Mouse (Mus musculus): ENCODE results near the gene Slc10a7.
"Not testable (repeated sequence)": the region's sequence is repeated elsewhere in the genome, so short reads cannot be mapped to it uniquely, and the experiment has no call there.

The Slc10a7 gene

GRCm38 (mm10) chr8:78667399-78667798 lies 158.3 kb downstream of the Slc10a7 start:
- DNase-seq (ENCODE audit: low spot score in 2 of 2), result no peak

- DNase-seq (ENCODE audit: low spot score in 2 of 2), result no peak
Observed at GRCm38 (mm10) chr8:78668206-78668605, 159.1 kb downstream of the Slc10a7 start.

- no peak for DNase-seq (ENCODE audit: low spot score in 2 of 2)
Observed at GRCm38 (mm10) chr8:78670241-78670640, 161.1 kb downstream of the Slc10a7 start.

GRCm38 (mm10) chr8:78678541-78679219 lies 169.5 kb downstream of the Slc10a7 start:
- DNase-seq (ENCODE audit: low spot score in 2 of 2), result no peak

- DNase-seq (ENCODE audit: low spot score in 2 of 2), result no peak
Observed at GRCm38 (mm10) chr8:78690795-78691194, 181.6 kb downstream of the Slc10a7 start.

- no peak for DNase-seq (ENCODE audit: low spot score in 2 of 2)
Observed at GRCm38 (mm10) chr8:78698331-78698741, 189.2 kb downstream of the Slc10a7 start.

- no peak for DNase-seq (ENCODE audit: low spot score in 2 of 2)
Observed at GRCm38 (mm10) chr8:78703068-78703820, 194.1 kb downstream of the Slc10a7 start.

GRCm38 (mm10) chr8:78705980-78706379 lies 196.8 kb downstream of the Slc10a7 start:
- DNase-seq (ENCODE audit: low spot score in 2 of 2), result no peak

- DNase-seq (ENCODE audit: low spot score in 2 of 2), result no peak
Observed at GRCm38 (mm10) chr8:78709948-78710644, 200.9 kb downstream of the Slc10a7 start.

GRCm38 (mm10) chr8:78710961-78711360 lies 201.8 kb downstream of the Slc10a7 start:
- DNase-seq (ENCODE audit: low spot score in 2 of 2), result no peak

GRCm38 (mm10) chr8:78714880-78715279 lies 205.7 kb downstream of the Slc10a7 start:
- DNase-seq (ENCODE audit: low spot score in 2 of 2), result no peak

- no peak for DNase-seq (ENCODE audit: low spot score in 2 of 2)
Observed at GRCm38 (mm10) chr8:78716546-78716945, 207.4 kb downstream of the Slc10a7 start.

GRCm38 (mm10) chr8:78717191-78717590 lies 208.0 kb downstream of the Slc10a7 start:
- DNase-seq (ENCODE audit: low spot score in 2 of 2), result not testable (repeated sequence)

- DNase-seq (ENCODE audit: low spot score in 2 of 2), result no peak
Observed at GRCm38 (mm10) chr8:78719279-78720040, 210.3 kb downstream of the Slc10a7 start.

GRCm38 (mm10) chr8:78720041-78720414 lies 210.9 kb downstream of the Slc10a7 start:
- DNase-seq (ENCODE audit: low spot score in 2 of 2), result no peak

- no peak for DNase-seq (ENCODE audit: low spot score in 2 of 2)
Observed at GRCm38 (mm10) chr8:78721576-78721975, 212.4 kb downstream of the Slc10a7 start.

GRCm38 (mm10) chr8:78722201-78722600 lies 213.1 kb downstream of the Slc10a7 start:
- no peak for DNase-seq (ENCODE audit: low spot score in 2 of 2)

- no peak for DNase-seq (ENCODE audit: low spot score in 2 of 2)
Observed at GRCm38 (mm10) chr8:78724832-78725231, 215.7 kb downstream of the Slc10a7 start.

GRCm38 (mm10) chr8:78728240-78728639 lies 219.1 kb downstream of the Slc10a7 start:
- no peak for DNase-seq (ENCODE audit: low spot score in 2 of 2)

- no peak for DNase-seq (ENCODE audit: low spot score in 2 of 2)
Observed at GRCm38 (mm10) chr8:78732410-78732809, 223.3 kb downstream of the Slc10a7 start.

- DNase-seq (ENCODE audit: low spot score in 2 of 2), result no peak
Observed at GRCm38 (mm10) chr8:78732995-78733512, 223.9 kb downstream of the Slc10a7 start.

Measured in spleen, postnatal 14 days (tissue).